Mouse (Mus musculus) cerebellum, postnatal 14 days (tissue): ENCODE results near the gene Abhd14b.
"Not testable (repeated sequence)": the region's sequence is repeated elsewhere in the genome, so short reads cannot be mapped to it uniquely, and the experiment has no call there.

ENCODE experiments used
- DNase-seq, 2 experiments: peaks; one replicate each; pipeline ENCODE4 v3.0.0; 2021; ENCODE audit warnings: mixed read lengths in 2 of 2

Gene Abhd14b

GRCm38 (mm10) chr9:106476002-106476923, 29.0 kb downstream of the Abhd14b start:
- DNase-seq, result peak in 1 of 2 experiments; percentile 48

GRCm38 (mm10) chr9:106476924-106477484, 29.7 kb downstream of the Abhd14b start, which contains the start of gene Parp3:
Parp3 (minus strand) TSS chr9:106476949.
- DNase-seq, result peak; percentile 98 to 99

GRCm38 (mm10) chr9:106477649-106478048, 30.4 kb downstream of the Abhd14b start:
- no peak for DNase-seq

DNA sequence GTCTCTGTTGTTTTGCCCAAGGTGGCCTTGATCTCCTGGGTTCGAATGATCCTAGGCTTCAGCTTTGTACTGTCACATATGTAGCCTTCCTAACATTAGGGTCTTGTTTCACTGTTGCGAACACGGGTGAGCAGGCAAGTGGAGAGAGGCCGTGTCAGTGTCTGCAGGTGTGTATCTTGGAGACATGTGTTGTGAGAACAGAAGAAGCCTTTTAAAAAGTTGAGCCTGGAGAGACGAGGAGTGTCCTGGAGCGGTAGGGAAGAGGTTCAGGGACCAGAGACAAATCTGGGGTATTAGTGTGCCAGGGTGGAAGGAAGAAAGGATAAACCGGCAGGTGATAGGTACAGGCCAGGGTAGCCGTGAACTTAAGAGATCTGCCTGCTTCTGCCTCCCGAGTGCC, 30.8 kb downstream of the Abhd14b start:
- DNase-seq, result no peak

GRCm38 (mm10) chr9:106480541-106480940, 33.3 kb downstream of the Abhd14b start:
- no peak for DNase-seq

DNA sequence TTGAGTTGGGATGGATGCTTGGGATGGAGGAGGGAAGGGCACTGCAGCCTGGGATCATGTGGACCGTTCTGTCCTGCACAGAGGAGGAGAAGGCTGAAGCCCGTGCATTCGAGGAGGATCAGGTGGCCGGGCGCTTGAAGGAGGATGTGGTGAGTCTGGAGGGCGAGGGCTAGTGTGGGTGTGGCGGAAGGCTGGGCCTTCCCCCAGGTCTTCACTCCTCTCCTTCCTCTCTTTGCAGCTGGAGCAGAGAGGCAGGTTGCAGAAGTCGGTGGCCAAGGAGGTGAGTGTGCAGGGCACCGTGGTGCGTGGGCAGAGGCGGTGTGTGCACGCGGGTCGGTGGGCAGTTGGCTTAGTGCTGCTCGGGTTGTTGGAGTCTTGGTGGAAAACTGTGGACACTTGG, 33.8 kb downstream of the Abhd14b start:
- DNase-seq, result no peak

- no peak for DNase-seq
Measured at GRCm38 (mm10) chr9:106481676-106482075, 34.4 kb downstream of the Abhd14b start.

DNA sequence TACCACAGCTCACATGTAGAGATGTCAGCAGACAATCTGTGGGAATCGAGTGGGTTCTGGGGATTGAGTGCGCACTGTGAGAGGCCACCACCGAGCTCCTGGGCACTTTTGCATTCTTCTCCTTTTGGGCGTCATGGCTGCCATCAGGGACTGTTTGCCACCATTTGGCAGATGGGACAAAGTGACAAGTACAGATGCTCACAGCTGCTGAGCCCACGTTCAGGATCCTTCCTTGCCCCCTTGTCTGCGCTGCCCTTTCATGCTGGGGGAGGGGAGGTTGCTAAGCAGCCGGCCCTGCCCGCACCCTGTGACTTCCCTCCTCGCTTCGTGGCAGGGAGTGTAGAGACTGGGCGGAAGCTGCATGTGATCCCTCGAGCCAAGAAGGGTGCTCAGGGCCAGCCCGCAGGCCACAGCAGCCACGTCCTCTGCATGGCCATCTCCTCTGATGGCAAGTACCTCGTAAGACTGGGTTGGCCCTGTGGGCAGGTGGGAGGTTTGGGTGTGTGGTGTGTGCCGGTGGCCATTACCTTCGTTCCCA, 35.4 kb downstream of the Abhd14b start:
- no peak for DNase-seq

GRCm38 (mm10) chr9:106483136-106483535, 35.9 kb downstream of the Abhd14b start:
- no peak for DNase-seq

GRCm38 (mm10) chr9:106483606-106484005, 36.3 kb downstream of the Abhd14b start:
- DNase-seq, result no peak

- no peak for DNase-seq
Measured at GRCm38 (mm10) chr9:106485076-106485475, 37.8 kb downstream of the Abhd14b start.

DNA sequence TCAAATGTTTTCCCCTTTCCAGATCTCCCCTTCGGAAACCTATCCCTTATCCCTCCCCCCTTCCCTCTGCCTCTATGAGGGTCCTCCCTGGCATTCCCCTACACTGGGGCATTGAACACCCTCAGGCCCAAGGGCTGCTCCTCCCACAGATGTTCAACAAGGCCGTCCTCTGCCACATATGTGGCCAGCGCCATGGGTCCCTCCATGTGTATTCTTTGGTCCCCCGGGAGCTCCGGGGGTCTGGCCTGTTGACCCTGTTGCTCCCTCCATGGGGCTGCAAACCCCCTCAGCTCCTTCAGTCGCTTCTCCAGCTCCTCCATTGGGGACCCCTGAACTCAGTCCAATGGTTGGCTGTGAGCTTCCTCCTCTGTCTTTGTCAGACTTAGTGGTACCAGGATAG, 40.3 kb downstream of the Abhd14b start:
- DNase-seq, result not testable (repeated sequence)

- DNase-seq, result no peak
Measured at GRCm38 (mm10) chr9:106499667-106500066, 52.4 kb downstream of the Abhd14b start, which contains the start of gene Iqcf1. Iqcf1 (plus strand) TSS chr9:106499967.

GRCm38 (mm10) chr9:106501846-106502245, 54.6 kb downstream of the Abhd14b start:
- DNase-seq, result no peak
